Comparison of ENCODE assay signal across 26 mouse cellular contexts in genomic region chr9:92363478-92363877, GRCm38 (mm10). TPM values are rescaled to one million over a fixed set of nuclear protein-coding genes. Genes with fewer than 3 reads are reported as not detected.
DNase-seq lines count a peak whose midpoint lies in the region; ATAC-seq lines count a peak whose summit lies in the region.
"Had no signal": no experiment of that assay in that cellular context is flagged by ENCODE, and none has a peak within 500 bp of the region (broad histone marks: within the 10 kb centered on the region; RNA-seq: fewer than 3 reads in every experiment).

No protein-coding gene starts in this region.

- H3K9me3 ChIP-seq in intestine, embryonic 16.5 days (ENCODE audit: control insufficient read depth, low read length) = no peaks in the 10 kb centered on the region
- no peaks in the 10 kb centered on the region for H3K9me3 ChIP-seq in forebrain, embryonic 12.5 days
- H3K9me3 ChIP-seq: embryonic facial prominence, embryonic 10.5 days; embryonic facial prominence, embryonic 12.5 days had no signal

- H3K27ac ChIP-seq in intestine, embryonic 16.5 days (ENCODE audit: low read length) = no peak overlapping the region
- H3K27ac ChIP-seq in forebrain, embryonic 12.5 days = no peak overlapping the region
- H3K27ac ChIP-seq: embryonic facial prominence, embryonic 10.5 days; embryonic facial prominence, embryonic 12.5 days had no signal

- WGBS in intestine, embryonic 16.5 days = 54% methylated on average over 2 of the region's 2 CpGs
- 90% methylated on average over 2 of the region's 2 CpGs for WGBS in forebrain, embryonic 12.5 days

- peak; percentile 34 for DNase-seq in 416B (ENCODE audit: low read depth)
- DNase-seq in gastrocnemius, postnatal 10 days = no peak
- no peak for DNase-seq in thymus, postnatal 0 days (ENCODE audit: low spot score)
- DNase-seq in layer of hippocampus, adult 18-20 months (ENCODE audit: low spot score in 2 of 2) = no peak
- DNase-seq: adrenal gland, adult 8-10 months; adrenal gland, postnatal 14 days; adrenal gland, postnatal 36 days; cerebellum, adult 11-12 months; cerebellum, adult 2 months; cerebellum, adult 9-10 months; cerebellum, postnatal 10 days; cerebellum, postnatal 36 days had no signal

- no peaks in the 10 kb centered on the region for H3K27me3 ChIP-seq in intestine, embryonic 16.5 days (replicated peaks; ENCODE audit: control insufficient read depth, insufficient read depth, low read length)
- H3K27me3 ChIP-seq in forebrain, embryonic 12.5 days = no peaks in the 10 kb centered on the region
- H3K27me3 ChIP-seq: embryonic facial prominence, embryonic 12.5 days had no signal

- H3K9ac ChIP-seq in intestine, embryonic 16.5 days (ENCODE audit: low read depth, low read length) = no peak overlapping the region
- H3K9ac ChIP-seq in forebrain, embryonic 12.5 days = no peak overlapping the region
- H3K9ac ChIP-seq: embryonic facial prominence, embryonic 12.5 days had no signal

- H3K4me2 ChIP-seq in intestine, embryonic 16.5 days (ENCODE audit: low read depth, low read length) = no peak overlapping the region
- no peak overlapping the region for H3K4me2 ChIP-seq in forebrain, embryonic 12.5 days
- H3K4me2 ChIP-seq: embryonic facial prominence, embryonic 12.5 days had no signal

- H3K4me3 ChIP-seq in intestine, embryonic 16.5 days (ENCODE audit: low read length) = no peak overlapping the region
- no peak overlapping the region for H3K4me3 ChIP-seq in forebrain, embryonic 12.5 days (replicated peaks)
- H3K4me3 ChIP-seq: embryonic facial prominence, embryonic 10.5 days; embryonic facial prominence, embryonic 12.5 days had no signal

- no peaks in the 10 kb centered on the region for H3K36me3 ChIP-seq in intestine, embryonic 16.5 days (ENCODE audit: control insufficient read depth, insufficient read depth, low read length)
- H3K36me3 ChIP-seq in forebrain, embryonic 12.5 days (replicated peaks) = no peaks in the 10 kb centered on the region
- H3K36me3 ChIP-seq: embryonic facial prominence, embryonic 10.5 days; embryonic facial prominence, embryonic 12.5 days had no signal

- ATAC-seq in granulocyte monocyte progenitor cell, adult 5-6 weeks (replicated peaks; ENCODE audit: poor library complexity, severe bottlenecking) = peak; percentile 61
- peak; percentile 56; the same call in 1 of the 2 replicates for ATAC-seq in intestine, embryonic 16.5 days
- peak; percentile 20; the same call in 1 of the 2 replicates for ATAC-seq in megakaryocyte progenitor cell, adult 5-6 weeks (replicated peaks; ENCODE audit: poor library complexity)
- no peak for ATAC-seq in forebrain, embryonic 12.5 days (ENCODE audit: low FRiP score)
- ATAC-seq: forebrain, embryonic 14.5 days; forebrain, embryonic 16.5 days had no signal

- no peaks in the 10 kb centered on the region for H3K4me1 ChIP-seq in intestine, embryonic 16.5 days (ENCODE audit: control insufficient read depth, insufficient read depth, low read length)
- H3K4me1 ChIP-seq in forebrain, embryonic 12.5 days = no peaks in the 10 kb centered on the region
- H3K4me1 ChIP-seq: embryonic facial prominence, embryonic 10.5 days; embryonic facial prominence, embryonic 12.5 days had no signal

RNA-seq across cellular contexts. Expression of gene 1700057G04Rik, which starts 54.3 kb away (rescaled TPM):
- not detected in 2 replicates for total RNA-seq in granulocyte monocyte progenitor cell, adult 5-6 weeks (2014; fragmentation: Nextera tagmentation)
- not detected in 2 replicates for total RNA-seq in granulocyte monocyte progenitor cell, adult 5-6 weeks (2017)
- polyA plus RNA-seq in intestine, embryonic 16.5 days (2015; fragmentation: Nextera tagmentation; extraction: Ambion mirVana) = not detected in 2 replicates
- total RNA-seq in megakaryocyte progenitor cell, adult 5-6 weeks (2015) = not detected in 2 replicates
- total RNA-seq in megakaryocyte progenitor cell, adult 5-6 weeks (2017) = not detected in 2 replicates
- not detected in 2 replicates for polyA plus RNA-seq in forebrain, embryonic 12.5 days (2016; fragmentation: Nextera tagmentation; extraction: Ambion mirVana)
- not detected for total RNA-seq in gastrocnemius, postnatal 10 days (2021)
- not detected in 2 replicates for polyA plus RNA-seq in thymus, postnatal 0 days (2015; fragmentation: Nextera tagmentation; extraction: Ambion mirVana)
- total RNA-seq in layer of hippocampus, adult 18-20 months (2021) = not detected
- total RNA-seq: adrenal gland, adult 18-20 months; adrenal gland, adult 8-10 months; adrenal gland, postnatal 14 days; adrenal gland, postnatal 36 days; common myeloid progenitor, adult 5-6 weeks; ES-E14; MEL had no signal
- polyA plus RNA-seq: cerebellum, adult 2 months; embryonic facial prominence, embryonic 10.5 days; embryonic facial prominence, embryonic 12.5 days; embryonic facial prominence, embryonic 14.5 days; forebrain, embryonic 11.5 days; forebrain, embryonic 14.5 days; forebrain, embryonic 16.5 days had no signal
